In the genomic region with DNA sequence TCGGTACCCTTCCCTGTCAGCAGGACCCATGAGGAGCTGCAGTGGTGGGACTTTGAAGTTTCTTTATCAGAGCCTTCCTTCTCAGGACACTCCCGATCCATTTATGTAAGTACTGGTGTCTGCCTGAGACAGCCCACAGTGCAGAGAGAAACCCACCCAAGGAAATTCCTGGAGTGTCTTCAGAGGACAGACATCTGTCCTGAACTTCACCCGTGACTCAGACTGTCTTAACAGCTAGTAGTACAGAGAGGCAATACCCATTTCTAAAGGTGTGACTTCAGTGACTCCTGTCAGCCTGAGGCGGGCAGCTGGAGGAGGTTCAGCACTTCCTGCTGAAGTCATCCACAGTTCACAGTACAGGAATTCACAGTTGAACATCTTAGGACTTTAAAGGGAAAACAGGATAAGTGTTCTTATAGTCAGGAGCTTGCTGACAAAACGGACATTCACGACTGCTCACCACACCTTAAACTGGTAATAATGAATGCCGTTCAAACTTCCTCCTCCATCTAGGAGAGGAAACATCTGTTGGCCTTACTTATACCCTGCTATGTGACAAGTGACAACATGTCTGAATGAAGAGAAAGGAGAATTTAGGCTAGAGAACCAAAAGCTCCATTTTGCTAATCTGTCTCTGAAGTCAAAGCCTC, we compare ENCODE assay signal across 8 mouse cellular contexts. TPM values are rescaled to one million over a fixed set of nuclear protein-coding genes. Genes with fewer than 3 reads are reported as not detected.
DNase-seq lines count a peak whose midpoint lies in the region; ATAC-seq and TF ChIP-seq lines count a peak whose summit lies in the region.

No protein-coding gene starts in this region.

- TF ChIP-seq POLR2A in limb, embryonic 14.5 days (IDR thresholded peaks at IDR 0.05; ENCODE audit: borderline replicate concordance, extremely low read depth, insufficient read depth, insufficient read length): no peak

- H3K4me1 ChIP-seq in hindbrain, embryonic 10.5 days (replicated peaks): no peaks in the 10 kb centered on the region; the same call in 1 of the 2 replicates
- H3K4me1 ChIP-seq in hindbrain, embryonic 11.5 days (replicated peaks; ENCODE audit: control insufficient read depth, insufficient read depth, low read length): no peaks in the 10 kb centered on the region
- H3K4me1 ChIP-seq in heart, embryonic 14.5 days (ENCODE audit: control insufficient read depth in 2 of 2, insufficient read depth in 2 of 2, low read length in 2 of 2): peaks cover 20 to 30% of the 10 kb centered on the region in 2 experiments
- H3K4me1 ChIP-seq in limb, embryonic 14.5 days (ENCODE audit: control insufficient read depth, insufficient read depth, low read length): 0 out of 2 replicates have a peak, but pooled peaks cover 2% of the 10 kb centered on the region
- H3K4me1 ChIP-seq in stomach, embryonic 15.5 days: peaks cover 16% of the 10 kb centered on the region

- no peak for DNase-seq in hindbrain, embryonic 10.5 days (ENCODE audit: low spot score)
- no peak for DNase-seq in hindbrain, embryonic 11.5 days (ENCODE audit: low spot score)
- DNase-seq in limb, embryonic 14.5 days (ENCODE audit: low spot score): peak; percentile 29
- DNase-seq in ovary, postnatal 14 days (ENCODE audit: low spot score): no peak
- DNase-seq in Muller cell, postnatal 12 days (ENCODE audit: inconsistent ontology term): no peak

- 77% methylated on average over 7 of the region's 7 CpGs for WGBS in hindbrain, embryonic 10.5 days
- 72% methylated on average over 7 of the region's 7 CpGs for WGBS in hindbrain, embryonic 11.5 days
- WGBS in heart, embryonic 14.5 days: 4% methylated on average over 7 of the region's 7 CpGs
- 35% methylated on average over 7 of the region's 7 CpGs for WGBS in limb, embryonic 14.5 days
- WGBS in stomach, embryonic 15.5 days: 33% methylated on average over 7 of the region's 7 CpGs

- H3K9me3 ChIP-seq in hindbrain, embryonic 10.5 days: no peaks in the 10 kb centered on the region
- no peaks in the 10 kb centered on the region for H3K9me3 ChIP-seq in hindbrain, embryonic 11.5 days (ENCODE audit: control insufficient read depth, low read length)
- no peaks in the 10 kb centered on the region for H3K9me3 ChIP-seq in heart, embryonic 14.5 days (ENCODE audit: control insufficient read depth, low read length)
- H3K9me3 ChIP-seq in limb, embryonic 14.5 days (ENCODE audit: control insufficient read depth, low read length): no peaks in the 10 kb centered on the region
- no peaks in the 10 kb centered on the region for H3K9me3 ChIP-seq in stomach, embryonic 15.5 days

- no peaks in the 10 kb centered on the region for H3K27me3 ChIP-seq in hindbrain, embryonic 10.5 days (ENCODE audit: insufficient read depth, poor library complexity, severe bottlenecking)
- H3K27me3 ChIP-seq in hindbrain, embryonic 11.5 days (ENCODE audit: control insufficient read depth, insufficient read depth, low read length): no peaks in the 10 kb centered on the region
- H3K27me3 ChIP-seq in heart, embryonic 14.5 days (ENCODE audit: control insufficient read depth, insufficient read depth, low read length): no peaks in the 10 kb centered on the region
- H3K27me3 ChIP-seq in limb, embryonic 14.5 days (ENCODE audit: control insufficient read depth, insufficient read depth, low read length): no peaks in the 10 kb centered on the region
- no peaks in the 10 kb centered on the region for H3K27me3 ChIP-seq in stomach, embryonic 15.5 days (replicated peaks)

- no peak overlapping the region for H3K4me3 ChIP-seq in hindbrain, embryonic 10.5 days
- no peak overlapping the region for H3K4me3 ChIP-seq in hindbrain, embryonic 11.5 days (ENCODE audit: low read depth, low read length)
- H3K4me3 ChIP-seq in heart, embryonic 14.5 days (ENCODE audit: control insufficient read depth in 1 of 2, insufficient read depth in 1 of 2, low read depth in 1 of 2, low read length in 2 of 2): no peak overlapping the region
- no peak overlapping the region for H3K4me3 ChIP-seq in limb, embryonic 14.5 days (replicated peaks; ENCODE audit: low read length)
- no peak overlapping the region for H3K4me3 ChIP-seq in stomach, embryonic 15.5 days (replicated peaks)

- H3K9ac ChIP-seq in hindbrain, embryonic 11.5 days (ENCODE audit: low read depth, low read length): no peak overlapping the region
- peak overlapping the region; percentile 22 for H3K9ac ChIP-seq in heart, embryonic 14.5 days (ENCODE audit: low read length)
- no peak overlapping the region; the same call in 1 of the 2 replicates for H3K9ac ChIP-seq in limb, embryonic 14.5 days (ENCODE audit: low read depth, low read length, severe bottlenecking)
- no peak overlapping the region for H3K9ac ChIP-seq in stomach, embryonic 15.5 days

- no peak for ATAC-seq in hindbrain, embryonic 11.5 days (ENCODE audit: low FRiP score)
- peak; percentile 38; the same call in 1 of the 2 replicates for ATAC-seq in heart, embryonic 14.5 days (ENCODE audit: insufficient number of reproducible peaks, insufficient read depth, low FRiP score, low read depth)
- no peak for ATAC-seq in limb, embryonic 14.5 days (ENCODE audit: low FRiP score, low read depth)
- peak; percentile 33; the same call in 1 of the 2 replicates for ATAC-seq in stomach, embryonic 15.5 days (ENCODE audit: insufficient read depth, low FRiP score, low read depth)
- ATAC-seq in monocyte, adult 5-6 weeks (replicated peaks; ENCODE audit: insufficient number of reproducible peaks, low FRiP score, low TSS enrichment, poor library complexity, severe bottlenecking): no peak

- no peak overlapping the region for H3K4me2 ChIP-seq in hindbrain, embryonic 11.5 days (replicated peaks; ENCODE audit: low read depth, low read length)
- H3K4me2 ChIP-seq in heart, embryonic 14.5 days (ENCODE audit: low read length): peak overlapping the region; percentile 43
- no peak overlapping the region for H3K4me2 ChIP-seq in limb, embryonic 14.5 days (replicated peaks; ENCODE audit: low read depth, low read length, severe bottlenecking)
- H3K4me2 ChIP-seq in stomach, embryonic 15.5 days: 0 out of 2 replicates have a peak overlapping the region, but pooled peaks have one; percentile 8

- no peaks in the 10 kb centered on the region for H3K36me3 ChIP-seq in hindbrain, embryonic 10.5 days
- no peaks in the 10 kb centered on the region for H3K36me3 ChIP-seq in hindbrain, embryonic 11.5 days (ENCODE audit: control insufficient read depth, insufficient read depth, low read length)
- no peaks in the 10 kb centered on the region for H3K36me3 ChIP-seq in heart, embryonic 14.5 days (ENCODE audit: control insufficient read depth, insufficient read depth, low read length)
- H3K36me3 ChIP-seq in limb, embryonic 14.5 days (ENCODE audit: control insufficient read depth, insufficient read depth, low read length): no peaks in the 10 kb centered on the region
- no peaks in the 10 kb centered on the region for H3K36me3 ChIP-seq in stomach, embryonic 15.5 days

- peak overlapping the region; percentile 12; the same call in 1 of the 2 replicates for H3K27ac ChIP-seq in hindbrain, embryonic 10.5 days
- H3K27ac ChIP-seq in hindbrain, embryonic 11.5 days (ENCODE audit: low read depth, low read length): no peak overlapping the region
- peak overlapping the region; percentile 92 to 96 for H3K27ac ChIP-seq in heart, embryonic 14.5 days (replicated peaks in 1 of 2; ENCODE audit: control insufficient read depth in 1 of 2, insufficient read depth in 1 of 2, low read depth in 2 of 2, low read length in 2 of 2)
- no peak overlapping the region for H3K27ac ChIP-seq in limb, embryonic 14.5 days (replicated peaks; ENCODE audit: low read depth, low read length)
- peak overlapping the region; percentile 58 for H3K27ac ChIP-seq in stomach, embryonic 15.5 days

RNA-seq across cellular contexts. Expression of a gene that starts 35.5 kb away (rescaled TPM):
- 24.0 and 28.2 TPM in 2 replicates for polyA plus RNA-seq in hindbrain, embryonic 10.5 days (2016; fragmentation: Nextera tagmentation; extraction: Ambion mirVana)
- polyA plus RNA-seq in hindbrain, embryonic 11.5 days (2014; fragmentation: Nextera tagmentation; extraction: Ambion mirVana): 25.7 and 26.6 TPM in 2 replicates
- 29.8 and 30.2 TPM in 2 replicates for polyA plus RNA-seq in heart, embryonic 14.5 days (2014; fragmentation: Nextera tagmentation; extraction: Ambion mirVana)
- polyA plus RNA-seq in limb, embryonic 14.5 days (2012; rRNA removed): 29.1 and 29.8 TPM in 2 replicates
- 28.1 and 28.8 TPM in 2 replicates for polyA plus RNA-seq in limb, embryonic 14.5 days (2014; fragmentation: Nextera tagmentation; extraction: Ambion mirVana)
- 30.1 and 34.7 TPM in 2 replicates for polyA plus RNA-seq in stomach, embryonic 15.5 days (2015; fragmentation: Nextera tagmentation; extraction: Ambion mirVana)
- total RNA-seq in monocyte, adult 5-6 weeks (2017): 1.2 to 2.8 TPM (median 2.2 TPM) in 3 replicates

Comparison
In these comparisons a context has a peak if more than half of its experiments do, and no peak if none do; other contexts are left out.
1. H3K27ac ChIP-seq: peak in hindbrain, embryonic 10.5 days (single experiment), heart, embryonic 14.5 days (2 of 2) and stomach, embryonic 15.5 days (single experiment); none in hindbrain, embryonic 11.5 days (single experiment) and limb, embryonic 14.5 days (single experiment).
2. ATAC-seq: peak in heart, embryonic 14.5 days (single experiment) and stomach, embryonic 15.5 days (single experiment); none in hindbrain, embryonic 11.5 days (single experiment), limb, embryonic 14.5 days (single experiment) and monocyte, adult 5-6 weeks (single experiment).
3. H3K4me2 ChIP-seq: peak in heart, embryonic 14.5 days (single experiment) and stomach, embryonic 15.5 days (single experiment); none in hindbrain, embryonic 11.5 days (single experiment) and limb, embryonic 14.5 days (single experiment).